Mouse (Mus musculus) small intestine, adult 2 months (tissue): ENCODE data around the gene Atxn2. TPM values are rescaled to one million over a fixed set of nuclear protein-coding genes. Genes with fewer than 3 reads are reported as not detected.
A peak's percentile ranks its signal among the peaks of the same experiment; 100 is the strongest.

Experiments used
- H3K27ac ChIP-seq: fragments of 200-500 bp; 2 replicates; pipeline ENCODE4 v1.5.1; 2012; ENCODE audit warnings: low read depth, low read length, control low read depth, inconsistent platforms; ENCODE audit not compliant: insufficient read depth
- H3K27me3 ChIP-seq: fragments of 200-500 bp; 2 replicates; pipeline ENCODE4 v1.6.1; 2012; ENCODE audit warnings: mild to moderate bottlenecking, moderate library complexity, low read length, inconsistent platforms; ENCODE audit not compliant: control insufficient read depth, insufficient read depth
- H3K36me3 ChIP-seq: fragments of 200-500 bp; 2 replicates; pipeline ENCODE4 v1.6.1; 2012; ENCODE audit warnings: mild to moderate bottlenecking, low read length, control low read depth, inconsistent platforms; ENCODE audit not compliant: control insufficient read depth, insufficient read depth
- H3K4me1 ChIP-seq: fragments of 200-500 bp; 2 replicates; pipeline ENCODE4 v1.6.1; 2012; ENCODE audit warnings: low read length, inconsistent platforms, mixed read lengths; ENCODE audit not compliant: control insufficient read depth, insufficient read depth, insufficient read length
- H3K4me3 ChIP-seq: fragments of 200-500 bp; 2 replicates; pipeline ENCODE4 v1.5.1; 2012; ENCODE audit warnings: low read depth, mild to moderate bottlenecking, control low read depth, inconsistent platforms, low read length, moderate library complexity
- CTCF ChIP-seq: fragments of 200-500 bp; IDR thresholded peaks from 2 replicates; pipeline ENCODE4 v1.5.1; 2012; ENCODE audit warnings: low read depth, mild to moderate bottlenecking, control low read depth, inconsistent platforms, low read length, moderate library complexity, mixed read lengths; ENCODE audit not compliant: insufficient replicate concordance, insufficient read length; ENCODE audit errors: extremely low read depth
- POLR2A ChIP-seq: fragments of 200-500 bp; IDR thresholded peaks from 2 replicates; pipeline ENCODE4 v1.6.1; 2012; ENCODE audit warnings: low read depth, mild to moderate bottlenecking, control low read depth, inconsistent platforms, low read length, moderate library complexity
- WGBS: fragments of 180-500 bp; shearing (Covaris S2); methylation state at CpG from one replicate; pipeline ENCODE4 v1.1.7; 2018; 5-methylcytosine and 5-hydroxymethylcytosine counted together
- polyA plus RNA-seq: library from polyadenylated mRNA; depleted of rRNA; stranded (reverse); fragments of >200 nt; gene quantifications from 2 replicates; pipeline ENCODE4 v1.2.3, GENCODE M21; 2012

Atxn2 gene
- polyA plus RNA-seq, 1 experiment: 108 TPM

DNA sequence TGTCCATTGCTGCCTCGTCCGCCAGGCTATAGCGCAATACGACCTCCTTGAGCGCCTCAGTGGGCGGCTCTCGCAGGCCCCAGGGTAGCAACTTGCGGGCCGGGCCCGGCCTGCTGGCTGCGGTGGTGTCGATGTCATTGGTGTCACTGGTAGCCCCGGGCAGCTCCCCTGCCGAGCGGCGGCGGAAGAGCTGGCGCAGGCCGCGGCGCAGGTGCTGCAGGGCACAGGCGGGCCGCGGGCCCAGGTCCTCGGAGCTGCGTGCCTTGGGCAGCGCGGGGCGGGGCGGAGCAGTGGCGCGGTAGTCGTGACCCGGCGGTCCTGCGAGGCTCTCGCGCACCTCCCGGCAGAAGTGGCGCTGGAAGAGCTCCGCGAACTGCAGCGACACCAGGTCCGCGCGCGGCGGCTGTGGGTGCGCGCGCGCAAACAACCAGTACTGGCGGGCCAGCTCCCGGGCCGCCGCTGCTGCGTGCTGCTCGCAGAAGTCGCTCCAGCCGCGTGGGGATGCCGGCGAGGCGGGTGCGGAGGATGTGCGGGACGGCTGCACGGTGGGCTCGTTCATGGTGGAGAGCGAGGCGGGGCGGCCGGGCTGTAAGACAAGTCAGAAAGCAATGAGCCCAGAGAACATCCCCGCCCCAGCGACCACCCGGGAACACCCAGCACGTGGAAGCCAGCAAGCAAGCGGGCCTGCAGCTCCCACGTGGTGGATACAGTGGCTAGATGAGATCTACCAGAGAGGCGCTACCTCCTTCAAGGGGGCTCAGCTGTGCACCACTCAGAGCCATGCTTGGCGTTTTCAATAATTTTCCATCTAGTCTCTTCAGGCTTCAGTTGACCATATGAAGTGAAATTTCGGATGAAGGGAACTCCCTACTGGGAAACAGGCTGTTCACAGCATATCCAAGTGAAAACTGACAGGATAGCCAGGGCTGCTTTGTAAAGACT, 117.6 kb downstream of the Atxn2 start:
- TF ChIP-seq CTCF (no peak), POLR2A (no peak)
- no peaks in the 10 kb centered on the region for H3K27me3 ChIP-seq
- H3K27ac ChIP-seq: 0 out of 2 replicates have a peak overlapping the region, but pooled peaks have one; percentile 33
- no peak overlapping the region for H3K4me3 ChIP-seq
- peaks cover 33% of the 10 kb centered on the region for H3K36me3 ChIP-seq
- WGBS: 73% methylated on average over 82 of the region's 82 CpGs
- H3K4me1 ChIP-seq: peaks cover 28% of the 10 kb centered on the region

DNA sequence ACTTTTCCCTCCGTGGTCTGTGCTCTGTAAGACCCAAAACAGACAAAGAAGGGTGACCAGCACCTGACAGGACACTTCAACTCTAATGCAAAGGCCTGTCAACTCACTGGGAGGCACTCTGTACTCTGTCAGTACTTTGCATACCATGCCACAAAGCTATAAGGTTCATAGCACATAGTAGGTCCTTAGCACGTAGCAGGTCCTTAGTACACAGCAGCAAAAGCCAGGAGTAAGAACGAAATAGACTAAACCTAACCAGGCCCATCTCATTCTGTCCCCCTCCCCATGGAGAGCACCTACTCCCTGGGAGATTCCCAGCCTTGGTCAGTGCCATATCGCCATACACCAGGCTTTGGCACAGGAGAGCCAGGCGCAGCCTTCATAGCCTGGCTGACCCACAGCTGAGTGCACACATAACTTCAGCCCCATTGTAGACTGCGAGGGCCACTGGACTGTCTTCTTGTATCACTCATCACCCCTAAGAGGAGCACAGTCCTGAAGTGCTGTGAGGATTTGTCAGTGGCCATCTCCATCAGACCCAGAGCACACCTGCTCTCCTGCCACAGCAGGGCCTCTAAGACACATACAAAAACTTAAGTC, 120.0 kb downstream of the Atxn2 start:
- Histone ChIP-seq H3K27me3 (no peaks in the 10 kb centered on the region), H3K4me3 (no peak overlapping the region), H3K4me1 (peaks cover 45% of the 10 kb centered on the region), H3K36me3 (peaks cover 25% of the 10 kb centered on the region), H3K27ac (no peak overlapping the region)
- no peak for TF ChIP-seq POLR2A
- TF ChIP-seq CTCF: no peak
- WGBS: 89% methylated on average over 6 of the region's 6 CpGs

GRCm38 (mm10) chr5:121832376-121833155, 121.4 kb downstream of the Atxn2 start:
- Histone ChIP-seq H3K36me3 (peaks cover 13% of the 10 kb centered on the region), H3K27ac (no peak overlapping the region), H3K27me3 (no peaks in the 10 kb centered on the region), H3K4me3 (no peak overlapping the region), H3K4me1 (peaks cover 38% of the 10 kb centered on the region)
- WGBS: 79% methylated on average over 6 of the region's 6 CpGs
- TF ChIP-seq POLR2A: no peak
- no peak for TF ChIP-seq CTCF

DNA sequence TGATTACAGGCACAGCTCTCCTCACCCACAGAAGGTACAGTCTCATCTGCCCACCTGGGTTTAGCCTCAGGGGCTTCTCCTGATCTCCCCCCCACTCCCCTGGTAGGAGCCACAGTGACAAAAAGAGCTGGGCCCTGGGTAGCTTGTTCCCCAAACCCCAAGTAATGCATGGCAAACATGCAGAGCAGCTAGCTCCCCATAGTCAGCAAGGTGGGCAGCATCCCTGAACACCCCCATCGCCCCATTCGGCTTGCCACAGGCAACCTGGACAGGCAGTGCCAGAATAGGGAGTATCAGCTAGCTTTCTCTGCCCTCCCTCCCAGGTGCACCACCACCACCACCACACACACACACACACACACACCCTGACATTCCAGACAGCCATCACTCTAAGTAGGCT, 122.0 kb downstream of the Atxn2 start:
- Histone ChIP-seq H3K4me1 (peaks cover 33% of the 10 kb centered on the region), H3K36me3 (peaks cover 8% of the 10 kb centered on the region), H3K27ac (peak overlapping the region; percentile 22; the same call in 1 of the 2 replicates), H3K4me3 (peak overlapping the region; percentile 94), H3K27me3 (no peaks in the 10 kb centered on the region)
- WGBS: 85% methylated on average over 2 of the region's 2 CpGs
- TF ChIP-seq POLR2A (no peak), CTCF (no peak)

DNA sequence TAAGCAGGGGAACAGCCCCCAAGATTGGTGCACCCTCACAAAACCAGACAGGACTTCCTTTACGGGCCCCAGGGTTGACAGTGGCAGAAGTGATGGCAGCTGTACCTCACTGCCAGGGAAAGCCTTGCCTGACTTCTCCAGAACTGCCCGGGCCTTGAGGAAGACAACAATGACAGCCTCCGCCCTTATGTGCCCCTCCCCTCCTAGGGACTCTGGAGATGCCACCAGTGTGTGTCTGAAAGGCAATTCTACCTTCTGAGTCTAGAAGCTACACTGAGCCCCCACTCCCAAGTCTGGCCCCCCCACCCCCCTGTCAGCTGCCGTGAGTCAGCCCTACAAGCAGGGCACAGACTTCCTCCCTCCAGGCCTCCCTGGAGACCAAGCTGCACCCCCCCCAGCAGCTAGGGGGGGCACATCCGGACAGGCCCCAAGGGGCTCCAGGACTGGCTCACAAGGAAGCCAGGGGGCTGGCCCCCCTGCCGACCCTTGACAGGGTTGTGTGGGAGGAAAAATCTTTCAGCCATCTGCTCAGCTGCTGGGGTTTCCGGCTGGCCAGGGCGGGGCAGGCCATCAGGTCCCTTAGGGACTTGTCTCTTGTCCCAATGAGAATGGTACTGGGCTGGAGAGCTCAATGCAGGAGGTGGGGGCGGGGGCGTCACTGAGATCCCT, 122.6 kb downstream of the Atxn2 start:
- Histone ChIP-seq H3K27ac (peak overlapping the region; percentile 22; the same call in 1 of the 2 replicates), H3K4me1 (peaks cover 27% of the 10 kb centered on the region), H3K4me3 (peak overlapping the region; percentile 94), H3K27me3 (no peaks in the 10 kb centered on the region), H3K36me3 (peaks cover 3% of the 10 kb centered on the region)
- 45% methylated on average over 10 of the region's 10 CpGs for WGBS
- TF ChIP-seq CTCF (no peak), POLR2A (no peak)

DNA sequence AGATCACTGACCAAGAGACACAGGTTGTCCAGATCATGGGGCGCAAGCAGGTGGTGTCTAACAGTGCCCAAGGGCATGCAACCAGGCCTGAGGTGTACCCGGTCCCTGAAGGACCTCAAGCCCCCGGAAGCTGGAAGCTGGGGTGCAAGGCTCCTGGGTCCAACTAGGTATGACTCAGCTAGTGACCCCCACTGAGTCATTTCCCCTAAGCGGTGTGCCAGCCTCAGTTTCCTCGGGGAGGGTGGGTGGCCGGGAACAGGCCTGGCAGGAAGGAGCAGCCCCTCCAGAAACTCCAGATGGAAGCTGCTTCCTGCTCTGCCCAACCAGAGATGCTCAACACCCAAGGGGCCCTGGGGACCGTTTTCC, 123.1 kb downstream of the Atxn2 start:
- Histone ChIP-seq H3K27ac (no peak overlapping the region; the same call in 1 of the 2 replicates), H3K4me1 (peaks cover 27% of the 10 kb centered on the region), H3K36me3 (peaks cover under 1% of the 10 kb centered on the region; the same call in 1 of the 2 replicates), H3K4me3 (peak overlapping the region; percentile 94), H3K27me3 (no peaks in the 10 kb centered on the region)
- no peak for TF ChIP-seq POLR2A
- no peak for TF ChIP-seq CTCF
- 55% methylated on average over 7 of the region's 7 CpGs for WGBS
